Mouse (Mus musculus) stomach, embryonic 16.5 days (tissue): ENCODE results near the gene Thap12. TPM values are rescaled to one million over a fixed set of nuclear protein-coding genes. Genes with fewer than 3 reads are reported as not detected.
A peak's percentile ranks its signal among the peaks of the same experiment; 100 is the strongest.

Source experiments
- ATAC-seq: fragments of 200-750 bp; cut with Nextera tagmentation; 2 replicates; pipeline ENCODE4 v1.8.0; 2017; ENCODE audit warnings: moderate number of reproducible peaks, moderate TSS enrichment; ENCODE audit not compliant: insufficient read depth, low FRiP score
- H3K27ac ChIP-seq: fragments of 300-500 bp; sonication (generic); 2 replicates; pipeline ENCODE4 v1.5.1; 2014; ENCODE audit warnings: low read length
- H3K27me3 ChIP-seq: fragments of 300-500 bp; sonication (generic); 2 replicates; pipeline ENCODE4 v1.6.1; 2014; ENCODE audit warnings: low read length, control low read depth, mixed read lengths; ENCODE audit not compliant: control insufficient read depth, insufficient read depth
- H3K36me3 ChIP-seq: fragments of 300-500 bp; sonication (generic); 2 replicates; pipeline ENCODE4 v1.6.1; 2014; ENCODE audit warnings: low read length; ENCODE audit not compliant: control insufficient read depth, insufficient read depth
- H3K4me1 ChIP-seq: fragments of 300-500 bp; sonication (generic); 2 replicates; pipeline ENCODE4 v1.6.1; 2014; ENCODE audit warnings: low read length, control low read depth, mixed read lengths; ENCODE audit not compliant: control insufficient read depth, insufficient read depth
- H3K4me2 ChIP-seq: fragments of 300-500 bp; sonication (generic); 2 replicates; pipeline ENCODE4 v1.6.1; 2014; ENCODE audit warnings: low read depth, low read length, mixed read lengths
- H3K4me3 ChIP-seq: fragments of 300-500 bp; sonication (generic); replicated peaks from 2 replicates; pipeline ENCODE4 v1.5.1; 2014; ENCODE audit warnings: mild to moderate bottlenecking, low read length
- H3K9ac ChIP-seq: fragments of 300-500 bp; sonication (generic); 2 replicates; pipeline ENCODE4 v1.6.1; 2014; ENCODE audit warnings: low read length
- H3K9me3 ChIP-seq: fragments of 300-500 bp; sonication (generic); replicated peaks from 2 replicates; pipeline ENCODE4 v1.6.1; 2016; ENCODE audit warnings: low read length, control low read depth; ENCODE audit not compliant: control insufficient read depth
- WGBS: fragments of 180-500 bp; shearing (Covaris S2); extraction: QIAGEN DNeasy Blood & Tissue Kit; methylation state at CpG from one replicate; pipeline ENCODE4 v1.1.7; 2014; 5-methylcytosine and 5-hydroxymethylcytosine counted together
- polyA plus RNA-seq: library from polyadenylated mRNA; unstranded; fragments of >200 nt; fragmentation: Nextera tagmentation; extraction: Ambion mirVana; gene quantifications from 2 replicates; pipeline ENCODE4 v1.2.1, GENCODE M21; 2015

Thap12 gene
- 41.0 and 42.9 TPM in 2 replicates for polyA plus RNA-seq

DNA sequence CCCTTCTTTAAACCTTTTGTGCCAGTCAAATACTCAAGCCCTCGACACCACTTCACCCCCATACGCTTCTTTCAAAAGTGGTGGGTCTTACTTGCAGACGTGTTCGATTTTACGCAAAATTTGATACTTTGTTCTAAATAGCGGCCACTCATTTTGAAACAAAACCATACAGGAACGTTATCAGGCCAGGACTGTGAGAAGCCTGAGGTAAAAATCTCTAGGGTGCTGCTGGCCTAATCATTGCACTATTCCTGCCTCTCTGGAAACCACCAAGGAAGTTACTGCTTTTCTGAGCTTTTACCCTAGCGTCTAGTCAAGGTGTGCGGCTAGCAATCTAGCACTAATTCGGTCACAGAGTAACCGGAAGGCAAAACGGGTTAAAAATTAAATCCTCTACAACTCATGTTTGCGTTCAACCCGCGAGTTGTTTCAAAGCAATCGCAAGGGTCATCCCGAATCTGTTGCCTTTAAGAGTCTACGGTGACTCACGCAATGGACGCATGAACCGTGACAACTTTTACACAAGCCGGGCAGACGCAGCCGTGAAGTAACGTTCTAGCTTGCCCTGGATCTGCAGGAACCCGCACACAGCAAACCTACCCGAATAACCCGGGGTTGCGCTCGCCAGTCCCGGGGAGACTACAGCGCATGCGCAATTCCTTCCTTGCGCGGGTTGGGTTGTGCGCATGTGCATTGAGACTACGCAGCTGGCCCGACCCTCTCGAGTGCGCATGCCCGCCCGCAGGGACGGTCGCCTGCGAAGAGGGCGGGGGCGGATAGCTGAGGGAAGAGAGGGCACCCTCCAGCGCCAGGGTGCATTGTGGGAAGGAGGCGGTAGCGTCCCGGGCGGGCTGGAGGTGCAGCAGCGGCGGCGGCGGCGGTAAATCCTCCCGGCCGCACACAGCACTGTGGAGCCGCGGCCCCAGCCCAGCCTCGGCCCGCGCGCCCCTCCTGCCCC lies at the start of gene Thap12:
Thap12 (plus strand) TSS at position 821 of the 958 bp plus-strand sequence.
- WGBS: 2% methylated on average over 54 of the region's 65 CpGs
- H3K4me3 ChIP-seq: peak within 1 kb of the TSS; percentile 86
- peak; percentile 97 for ATAC-seq

DNA sequence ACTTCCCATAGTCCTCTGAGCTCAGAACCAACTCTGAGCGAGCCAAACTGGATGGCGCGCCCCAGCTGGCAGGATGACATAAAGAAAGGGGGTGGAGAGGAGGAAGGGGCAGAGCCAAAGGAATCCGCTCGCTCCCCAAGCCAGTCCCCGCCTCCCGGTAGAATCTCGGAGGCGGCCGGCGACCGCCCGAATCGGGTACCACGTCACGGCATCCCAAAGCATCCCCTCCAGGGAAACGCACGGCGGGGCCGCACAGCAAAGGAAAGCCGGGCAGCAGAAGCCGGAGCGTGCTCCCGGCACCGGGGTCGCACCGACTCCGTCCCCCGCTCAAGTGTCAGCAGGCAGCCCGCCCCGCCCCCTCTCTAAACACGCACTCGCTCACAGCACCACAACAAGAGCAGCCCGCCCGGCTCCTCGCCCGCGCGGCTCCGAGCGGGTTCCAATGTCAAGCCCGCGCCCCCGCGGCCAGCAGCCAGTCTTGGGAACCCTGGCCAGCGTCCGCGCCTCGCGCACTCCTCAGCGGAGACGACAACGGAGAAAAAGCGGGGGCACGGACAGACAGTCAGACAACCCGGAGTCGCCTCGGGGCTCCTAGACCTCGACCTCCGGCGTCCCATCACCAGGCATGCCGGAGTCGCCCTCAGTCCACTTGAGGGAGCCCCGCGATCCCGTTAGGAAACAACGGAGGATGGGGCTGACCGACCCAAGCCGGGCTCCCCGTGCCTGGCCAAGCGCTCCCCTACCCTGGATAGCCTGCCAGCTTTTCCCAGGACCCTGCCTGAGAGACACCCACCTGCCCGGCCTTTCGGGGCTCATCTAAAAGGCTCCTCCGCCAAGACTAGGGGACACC lies 47.0 kb upstream of the Thap12 start:
- Histone ChIP-seq H3K27me3 (no peaks in the 10 kb centered on the region), H3K4me2 (peak overlapping the region; percentile 82), H3K9ac (peak overlapping the region; percentile 83), H3K4me3 (peak overlapping the region; percentile 87), H3K9me3 (no peaks in the 10 kb centered on the region), H3K27ac (peak overlapping the region; percentile 94), H3K36me3 (peaks cover 2% of the 10 kb centered on the region; the same call in 1 of the 2 replicates), H3K4me1 (peaks cover 13% of the 10 kb centered on the region)
- WGBS: under 1% methylated on average over 74 of the region's 74 CpGs
- ATAC-seq: peak; percentile 65

More for the DNA sequence above, at the start of gene Thap12:
- H3K27ac ChIP-seq: peak within 1 kb of the TSS; percentile 90
- H3K4me2 ChIP-seq: peak within 1 kb of the TSS; percentile 81
- no peaks in the 10 kb centered on the region for H3K36me3 ChIP-seq
- H3K4me1 ChIP-seq: peaks cover 16% of the 10 kb centered on the region
- peak within 1 kb of the TSS; percentile 93 for H3K9ac ChIP-seq
- H3K27me3 ChIP-seq: no peaks in the 10 kb centered on the region
- H3K9me3 ChIP-seq: no peaks in the 10 kb centered on the region

DNA sequence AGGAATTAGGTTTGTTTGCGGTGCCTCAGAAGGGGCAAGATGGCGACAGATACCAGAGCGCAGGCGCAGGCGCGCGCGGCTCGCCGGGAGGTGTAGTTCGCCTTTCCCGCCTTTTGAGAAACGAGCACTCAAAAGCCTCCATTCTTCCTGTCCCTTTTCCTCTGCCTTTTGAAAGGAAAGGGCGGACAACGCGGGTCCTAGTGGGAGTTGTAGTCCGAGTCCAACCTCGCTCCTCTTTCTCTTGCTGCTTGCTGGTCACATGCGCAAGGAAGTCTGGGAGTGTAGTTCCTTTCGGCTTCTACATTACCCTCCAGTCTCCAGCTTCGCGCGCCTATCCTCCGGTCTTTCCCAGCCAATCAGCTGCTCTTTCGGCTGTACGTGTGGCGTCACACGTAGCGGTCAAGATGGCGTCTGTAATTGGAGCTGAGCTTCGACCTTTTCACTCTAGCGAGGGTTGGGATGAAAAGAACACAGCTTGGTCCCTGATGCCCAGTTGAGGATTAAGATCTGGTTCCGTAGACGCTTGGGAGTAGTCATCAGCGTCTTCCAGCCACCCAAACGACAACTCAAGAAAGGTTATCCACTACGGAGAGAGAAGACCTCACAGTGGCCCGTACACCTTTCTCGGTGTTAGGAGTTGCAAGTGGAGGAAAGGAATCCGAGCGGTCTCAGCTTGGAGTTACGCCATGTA lies 46.2 kb upstream of the Thap12 start, which contains the start of gene Emsy:
Emsy (minus strand) TSS at position 253 of the 691 bp plus-strand sequence.
- peak within 1 kb of the TSS; percentile 94 for H3K27ac ChIP-seq
- no peaks in the 10 kb centered on the region for H3K27me3 ChIP-seq
- ATAC-seq: peak; percentile 97
- H3K4me3 ChIP-seq: peak within 1 kb of the TSS; percentile 87
- H3K4me2 ChIP-seq: peak within 1 kb of the TSS; percentile 89
- H3K4me1 ChIP-seq: peaks cover 13% of the 10 kb centered on the region
- H3K9ac ChIP-seq: peak within 1 kb of the TSS; percentile 83
- under 1% methylated on average over 42 of the region's 42 CpGs for WGBS
- peaks cover 2% of the 10 kb centered on the region; the same call in 1 of the 2 replicates for H3K36me3 ChIP-seq
- no peaks in the 10 kb centered on the region for H3K9me3 ChIP-seq

DNA sequence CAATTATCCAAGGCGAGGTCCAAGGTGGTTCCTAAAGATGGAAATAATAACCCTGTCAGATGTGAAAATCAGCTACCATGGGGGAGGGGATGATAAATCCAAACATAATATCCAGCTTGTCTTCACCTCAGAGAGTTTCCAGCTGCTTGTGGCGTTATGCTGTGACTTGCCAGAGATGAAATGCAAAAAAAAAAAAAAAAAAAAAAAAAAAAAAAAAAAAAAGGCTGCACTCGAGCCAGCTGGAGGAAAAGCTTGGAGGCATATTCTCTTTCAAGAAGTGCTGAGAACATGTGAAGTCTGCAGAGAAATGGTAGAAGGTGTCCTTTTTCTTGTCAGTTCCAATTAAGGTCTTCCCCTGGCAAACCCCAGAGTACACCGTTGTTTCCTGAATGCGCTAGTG lies 37.7 kb upstream of the Thap12 start:
- H3K4me2 ChIP-seq: no peak overlapping the region
- WGBS: 39% methylated on average over 5 of the region's 5 CpGs
- no peak overlapping the region for H3K4me3 ChIP-seq
- H3K9ac ChIP-seq: no peak overlapping the region
- ATAC-seq: no peak
- H3K9me3 ChIP-seq: no peaks in the 10 kb centered on the region
- no peaks in the 10 kb centered on the region for H3K27me3 ChIP-seq
- H3K27ac ChIP-seq: no peak overlapping the region
- H3K36me3 ChIP-seq: no peaks in the 10 kb centered on the region
- peaks cover 7% of the 10 kb centered on the region; the same call in 1 of the 2 replicates for H3K4me1 ChIP-seq

DNA sequence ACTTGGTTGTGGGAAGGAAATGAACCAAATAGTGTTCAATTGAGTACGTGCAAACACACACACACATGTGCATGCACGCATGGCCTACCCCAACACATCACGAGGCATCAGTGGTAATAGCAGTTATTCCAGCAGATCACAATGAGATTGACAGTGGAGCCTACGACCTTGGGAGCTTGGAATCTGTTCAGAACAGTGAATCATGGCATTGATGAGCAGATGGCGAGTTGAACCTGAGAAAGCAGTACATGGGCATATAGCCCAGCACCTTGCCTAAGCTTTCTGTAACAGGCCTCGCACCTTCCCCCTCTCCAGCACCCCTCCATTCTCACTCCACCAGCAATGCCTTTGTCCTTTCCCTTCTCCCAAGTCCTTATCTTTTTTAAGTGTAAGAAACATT lies 37.2 kb upstream of the Thap12 start:
- Histone ChIP-seq H3K4me2 (no peak overlapping the region), H3K4me3 (no peak overlapping the region), H3K27ac (no peak overlapping the region), H3K36me3 (no peaks in the 10 kb centered on the region), H3K9ac (no peak overlapping the region), H3K4me1 (peaks cover 7% of the 10 kb centered on the region; the same call in 1 of the 2 replicates), H3K9me3 (no peaks in the 10 kb centered on the region), H3K27me3 (no peaks in the 10 kb centered on the region)
- 81% methylated on average over 6 of the region's 6 CpGs for WGBS
- ATAC-seq: no peak

DNA sequence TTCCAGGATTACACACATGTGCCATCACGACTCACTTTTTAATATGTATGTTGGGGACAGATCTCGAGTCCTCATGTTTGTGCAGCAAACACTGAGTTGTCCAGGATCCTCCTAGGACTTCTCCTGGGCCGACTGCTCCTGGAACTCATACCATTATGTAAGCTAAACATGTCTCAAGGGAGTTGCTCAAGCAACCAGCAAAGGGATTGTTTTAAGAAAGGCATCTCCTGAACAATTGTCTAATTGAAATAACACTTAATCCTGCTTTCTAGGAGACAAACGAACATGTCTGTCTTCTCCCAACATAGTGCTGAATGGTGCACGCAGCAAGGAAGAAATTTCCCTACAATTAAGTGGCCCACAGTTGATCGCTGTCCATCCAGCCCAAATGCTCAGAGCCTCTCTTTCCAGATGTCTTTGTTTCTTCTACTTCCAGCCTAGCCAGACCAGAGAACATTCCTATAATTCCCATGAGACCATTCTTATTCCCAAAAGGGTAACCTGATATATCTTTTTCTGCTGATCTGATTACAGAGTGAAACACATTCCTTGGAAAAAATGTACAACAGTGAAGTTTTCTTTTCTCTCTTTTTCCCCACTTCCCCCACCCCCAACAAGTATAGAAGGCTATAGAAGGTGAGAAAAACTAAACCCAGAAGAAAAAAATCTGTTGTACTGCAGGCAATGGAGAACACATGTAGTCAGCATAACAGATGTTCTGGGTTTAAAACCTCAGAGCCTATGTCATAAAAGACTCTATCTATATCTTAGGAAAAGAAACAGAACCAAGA lies 34.8 kb upstream of the Thap12 start:
- Histone ChIP-seq H3K9me3 (no peaks in the 10 kb centered on the region), H3K27me3 (no peaks in the 10 kb centered on the region), H3K27ac (peak overlapping the region; percentile 39; the same call in 1 of the 2 replicates), H3K4me3 (no peak overlapping the region), H3K36me3 (no peaks in the 10 kb centered on the region), H3K9ac (no peak overlapping the region), H3K4me1 (peaks cover 19% of the 10 kb centered on the region), H3K4me2 (no peak overlapping the region)
- WGBS: 49% methylated on average over 6 of the region's 6 CpGs
- no peak for ATAC-seq

DNA sequence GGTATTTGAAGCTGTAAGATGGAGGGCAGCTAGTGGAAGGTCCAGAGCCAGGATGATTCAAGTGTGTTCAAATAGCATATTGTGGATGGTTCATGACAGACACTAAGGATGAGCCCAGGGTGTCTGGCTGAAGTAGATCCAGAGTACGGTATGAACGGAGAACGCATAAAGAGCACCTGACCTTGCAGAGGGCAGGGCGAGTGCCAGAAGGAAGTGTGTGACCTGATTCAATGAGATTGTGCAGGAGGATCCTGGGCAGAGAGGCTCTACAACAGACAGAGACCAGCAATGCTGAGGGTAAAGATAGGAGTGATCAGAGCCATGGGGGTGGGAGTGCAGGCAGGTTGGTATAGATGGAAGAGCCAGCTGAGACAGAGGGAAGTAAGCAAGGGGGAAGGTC lies 32.1 kb upstream of the Thap12 start:
- H3K9me3 ChIP-seq: no peaks in the 10 kb centered on the region
- 87% methylated on average over 4 of the region's 4 CpGs for WGBS
- no peaks in the 10 kb centered on the region for H3K36me3 ChIP-seq
- H3K9ac ChIP-seq: no peak overlapping the region
- H3K4me3 ChIP-seq: no peak overlapping the region
- H3K4me1 ChIP-seq: peaks cover 12% of the 10 kb centered on the region
- no peak for ATAC-seq
- H3K27me3 ChIP-seq: no peaks in the 10 kb centered on the region
- H3K27ac ChIP-seq: no peak overlapping the region
- no peak overlapping the region for H3K4me2 ChIP-seq

DNA sequence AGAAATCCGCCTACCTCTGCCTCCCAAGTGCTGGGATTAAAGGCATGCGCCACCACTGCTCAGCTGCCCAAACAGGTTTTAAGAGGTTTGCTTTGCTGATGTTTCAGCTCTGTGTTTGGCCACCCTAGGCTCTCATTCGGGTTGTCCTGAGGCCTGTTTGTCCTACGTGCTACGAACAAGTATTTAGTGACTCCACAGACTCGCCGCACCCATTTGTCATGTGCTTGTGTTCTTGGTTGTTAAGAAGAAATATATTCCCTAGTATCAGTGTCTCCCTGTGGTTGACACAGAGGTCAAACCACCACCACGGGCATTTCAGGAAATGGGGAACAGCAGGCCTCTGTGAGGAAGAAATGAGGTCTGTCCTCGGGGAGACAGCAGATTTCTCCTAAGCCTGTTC lies 31.5 kb upstream of the Thap12 start:
- Histone ChIP-seq H3K9me3 (no peaks in the 10 kb centered on the region), H3K4me2 (no peak overlapping the region), H3K27ac (peak overlapping the region; percentile 57; the same call in 1 of the 2 replicates), H3K4me3 (no peak overlapping the region), H3K4me1 (peaks cover 12% of the 10 kb centered on the region), H3K27me3 (no peaks in the 10 kb centered on the region), H3K9ac (no peak overlapping the region), H3K36me3 (no peaks in the 10 kb centered on the region)
- 55% methylated on average over 9 of the region's 9 CpGs for WGBS
- ATAC-seq: 0 out of 2 replicates have a peak, but pooled peaks have one; percentile 11
